Comparison of ENCODE assay signal across 8 mouse cellular contexts in the genomic region with DNA sequence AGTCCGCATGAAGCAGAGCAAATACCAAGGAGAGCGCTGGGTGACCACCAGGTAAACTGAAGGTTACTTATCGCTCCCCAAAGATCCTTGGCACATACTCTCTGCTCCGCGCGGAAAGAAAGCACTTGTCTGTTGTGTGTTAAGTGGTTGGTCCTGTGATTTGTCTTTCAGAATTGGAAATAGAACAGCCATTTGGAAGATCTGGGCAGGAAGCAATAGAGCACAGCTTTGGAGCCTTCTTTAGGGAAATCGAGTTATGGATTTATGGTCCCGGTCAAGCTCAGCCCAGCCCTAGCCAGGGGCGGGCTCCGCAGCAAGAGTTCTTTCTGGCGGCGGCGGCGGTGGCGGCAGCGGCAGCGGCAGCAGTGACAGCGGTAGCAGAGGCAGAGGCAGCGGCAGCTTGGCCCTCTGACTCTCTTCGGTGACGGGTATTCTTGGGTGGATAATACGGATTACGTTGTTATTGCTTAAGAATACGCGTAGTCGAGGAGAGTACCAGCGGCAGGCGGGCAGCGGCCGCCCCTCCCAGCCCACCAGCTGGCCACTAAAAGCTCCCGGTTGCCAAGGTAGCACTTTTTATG.
A peak's percentile ranks its signal among the peaks of the same experiment; 100 is the strongest.
DNase-seq lines count a peak whose midpoint lies in the region; ATAC-seq lines count a peak whose summit lies in the region.

No protein-coding gene starts in this region.

- no peaks in the 10 kb centered on the region for H3K36me3 ChIP-seq in forebrain, embryonic 15.5 days
- no peaks in the 10 kb centered on the region for H3K36me3 ChIP-seq in neural tube, embryonic 13.5 days

- WGBS in forebrain, embryonic 15.5 days: 1% methylated on average over 31 of the region's 31 CpGs
- under 1% methylated on average over 31 of the region's 31 CpGs for WGBS in neural tube, embryonic 13.5 days

- H3K27ac ChIP-seq in forebrain, embryonic 15.5 days (replicated peaks): peak overlapping the region; percentile 87
- H3K27ac ChIP-seq in neural tube, embryonic 13.5 days (replicated peaks): peak overlapping the region; percentile 89

- peaks cover 34% of the 10 kb centered on the region for H3K4me1 ChIP-seq in forebrain, embryonic 15.5 days
- H3K4me1 ChIP-seq in neural tube, embryonic 13.5 days (replicated peaks): peaks cover 22% of the 10 kb centered on the region

- peak overlapping the region; percentile 70 for H3K9ac ChIP-seq in forebrain, embryonic 15.5 days (replicated peaks)
- H3K9ac ChIP-seq in neural tube, embryonic 13.5 days: peak overlapping the region; percentile 83

- peak overlapping the region; percentile 55 for H3K4me3 ChIP-seq in forebrain, embryonic 15.5 days
- H3K4me3 ChIP-seq in neural tube, embryonic 13.5 days: peak overlapping the region; percentile 55

- intact Hi-C loops in left cerebral cortex, postnatal 4 days (cut with DNase I): loop anchor here (5.0 to 10.0 kb wide), 3 partner anchors 159 to 561 kb away; no protein-coding TSS in a partner anchor

- no peaks in the 10 kb centered on the region for H3K9me3 ChIP-seq in forebrain, embryonic 15.5 days
- no peaks in the 10 kb centered on the region for H3K9me3 ChIP-seq in neural tube, embryonic 13.5 days

- no peaks in the 10 kb centered on the region for H3K27me3 ChIP-seq in forebrain, embryonic 15.5 days
- peaks cover 7% of the 10 kb centered on the region for H3K27me3 ChIP-seq in neural tube, embryonic 13.5 days

- peak overlapping the region; percentile 89 for H3K4me2 ChIP-seq in forebrain, embryonic 15.5 days (replicated peaks)
- peak overlapping the region; percentile 73 for H3K4me2 ChIP-seq in neural tube, embryonic 13.5 days

- peak; percentile 6 for DNase-seq in kidney, adult 18-20 months
- DNase-seq in kidney, adult 9 months: no peak
- peak; percentile 20 for DNase-seq in adrenal gland, postnatal 25 days
- peak; percentile 31 for DNase-seq in left cerebral cortex, postnatal 4 days
- DNase-seq in urinary bladder, postnatal 25 days (ENCODE audit: low spot score): no peak
- DNase-seq in lung, postnatal 14 days: no peak

- no peak for ATAC-seq in forebrain, embryonic 15.5 days (replicated peaks)
- no peak for ATAC-seq in neural tube, embryonic 13.5 days (ENCODE audit: low read depth)

Comparison
In these comparisons a context has a peak if more than half of its experiments do, and no peak if none do; other contexts are left out.
1. DNase-seq: peak in kidney, adult 18-20 months (single experiment), adrenal gland, postnatal 25 days (single experiment) and left cerebral cortex, postnatal 4 days (single experiment); none in kidney, adult 9 months (single experiment), urinary bladder, postnatal 25 days (single experiment) and lung, postnatal 14 days (single experiment).